In the genomic region with DNA sequence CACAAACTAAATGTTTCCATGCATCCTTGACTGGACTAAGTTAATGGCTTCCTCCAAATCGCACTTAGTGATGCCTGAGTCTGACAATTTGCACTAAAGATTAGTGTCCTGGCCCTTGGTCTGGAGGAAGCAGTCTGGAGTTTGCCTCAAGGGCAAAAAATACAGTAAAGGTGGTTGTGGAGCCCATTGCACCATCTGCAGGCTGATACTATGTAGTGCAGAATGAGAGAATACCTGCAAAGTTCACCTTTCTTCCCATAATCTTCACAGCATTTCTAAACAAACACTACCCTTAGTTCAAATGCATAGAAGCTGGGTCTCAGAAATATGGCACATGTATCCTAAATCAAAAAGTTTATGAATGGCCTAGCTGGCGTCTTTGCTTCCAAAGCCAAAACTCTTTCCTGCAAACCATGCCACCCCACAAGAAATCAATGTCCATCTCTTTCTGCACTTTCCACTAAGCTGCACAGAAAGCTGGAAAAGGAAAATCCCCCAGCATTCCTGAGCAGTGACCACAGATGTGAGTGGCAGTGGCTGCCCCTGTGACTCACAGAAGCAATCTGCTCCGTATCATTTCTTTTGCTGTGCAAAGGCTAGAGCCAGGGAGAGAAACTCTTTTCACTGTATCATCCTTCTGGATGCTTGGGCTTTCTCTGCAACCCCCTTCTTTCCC, we compare ENCODE assay signal across 14 mouse cellular contexts. TPM values are rescaled to one million over a fixed set of nuclear protein-coding genes. Genes with fewer than 3 reads are reported as not detected.
DNase-seq lines count a peak whose midpoint lies in the region; ATAC-seq and TF ChIP-seq lines count a peak whose summit lies in the region.
"Had no signal": no experiment of that assay in that cellular context is flagged by ENCODE, and none has a peak within 500 bp of the region (broad histone marks: within the 10 kb centered on the region; RNA-seq: fewer than 3 reads in every experiment).

No protein-coding gene starts in this region.

- WGBS in heart, adult 2 months, result 54% methylated on average over 3 of the region's 3 CpGs
- 72% methylated on average over 3 of the region's 3 CpGs for WGBS in midbrain, postnatal 0 days
- 76% methylated on average over 3 of the region's 3 CpGs for WGBS in midbrain, embryonic 13.5 days
- 50% methylated on average over 3 of the region's 3 CpGs for WGBS in stomach, postnatal 0 days

- DNase-seq in heart, adult 2 months, result no peak
- no peak for DNase-seq in heart, postnatal 14 days
- peak; percentile 20 for DNase-seq in midbrain, postnatal 0 days (ENCODE audit: low spot score)
- DNase-seq in adipocyte (ENCODE audit: low spot score), result peak; percentile 58
- DNase-seq in stomach, postnatal 0 days (ENCODE audit: low spot score), result no peak
- no peak for DNase-seq in thymus, postnatal 4 days
- DNase-seq: cerebellum, adult 8-10 months; gastrocnemius, postnatal 25 days; heart, postnatal 4 days had no signal

- no peaks in the 10 kb centered on the region for H3K79me2 ChIP-seq in heart, adult 2 months (replicated peaks; ENCODE audit: control insufficient read depth, insufficient read depth, low read length)

- no peaks in the 10 kb centered on the region for H3K4me1 ChIP-seq in heart, adult 2 months (ENCODE audit: control insufficient read depth, insufficient read depth, low read length)
- H3K4me1 ChIP-seq in midbrain, postnatal 0 days (ENCODE audit: insufficient read depth, low read length), result no peaks in the 10 kb centered on the region
- no peaks in the 10 kb centered on the region for H3K4me1 ChIP-seq in midbrain, embryonic 13.5 days (replicated peaks)
- H3K4me1 ChIP-seq in stomach, postnatal 0 days (replicated peaks; ENCODE audit: control insufficient read depth, insufficient read depth), result no peaks in the 10 kb centered on the region

- no peak overlapping the region for H3K9ac ChIP-seq in heart, adult 2 months (ENCODE audit: low read depth, low read length)
- no peak overlapping the region for H3K9ac ChIP-seq in midbrain, postnatal 0 days (replicated peaks; ENCODE audit: low read length, poor library complexity, severe bottlenecking)
- no peak overlapping the region for H3K9ac ChIP-seq in midbrain, embryonic 13.5 days (replicated peaks)
- no peak overlapping the region for H3K9ac ChIP-seq in stomach, postnatal 0 days (ENCODE audit: low read length)

- H3K9me3 ChIP-seq in midbrain, postnatal 0 days (ENCODE audit: low read length), result no peaks in the 10 kb centered on the region
- no peaks in the 10 kb centered on the region for H3K9me3 ChIP-seq in midbrain, embryonic 13.5 days
- H3K9me3 ChIP-seq in stomach, postnatal 0 days (ENCODE audit: control insufficient read depth, low read length), result no peaks in the 10 kb centered on the region

- no peak for TF ChIP-seq EP300 in heart, adult 2 months (IDR thresholded peaks at IDR 0.05; ENCODE audit: insufficient read depth, low read depth, low read length)
- no peak for TF ChIP-seq EP300 in stomach, postnatal 0 days (optimal IDR thresholded peaks at IDR 0.05)

- intact Hi-C loops in heart, adult 2 months (cut with DNase I), result no loop called here
- intact Hi-C loops in heart, postnatal 14 days (cut with DNase I), result no loop called here

- no peaks in the 10 kb centered on the region for H3K36me3 ChIP-seq in heart, adult 2 months (ENCODE audit: control insufficient read depth, insufficient read depth, low read length)
- no peaks in the 10 kb centered on the region for H3K36me3 ChIP-seq in midbrain, postnatal 0 days (ENCODE audit: insufficient read depth, low read length)
- H3K36me3 ChIP-seq in midbrain, embryonic 13.5 days, result no peaks in the 10 kb centered on the region
- no peaks in the 10 kb centered on the region for H3K36me3 ChIP-seq in stomach, postnatal 0 days (ENCODE audit: control insufficient read depth, insufficient read depth, low read length)

- H3K27me3 ChIP-seq in heart, adult 2 months (ENCODE audit: control insufficient read depth, insufficient read depth, low read length), result no peaks in the 10 kb centered on the region
- no peaks in the 10 kb centered on the region for H3K27me3 ChIP-seq in midbrain, postnatal 0 days (ENCODE audit: insufficient read depth, low read length)
- H3K27me3 ChIP-seq in midbrain, embryonic 13.5 days, result no peaks in the 10 kb centered on the region
- H3K27me3 ChIP-seq in stomach, postnatal 0 days (ENCODE audit: control insufficient read depth, insufficient read depth, low read length), result no peaks in the 10 kb centered on the region

- no peak overlapping the region for H3K27ac ChIP-seq in heart, adult 2 months
- H3K27ac ChIP-seq in midbrain, postnatal 0 days (ENCODE audit: low read depth, low read length), result no peak overlapping the region
- no peak overlapping the region for H3K27ac ChIP-seq in midbrain, embryonic 13.5 days
- no peak overlapping the region for H3K27ac ChIP-seq in stomach, postnatal 0 days (replicated peaks)

- ATAC-seq in midbrain, postnatal 0 days (ENCODE audit: low FRiP score), result no peak
- no peak for ATAC-seq in midbrain, embryonic 13.5 days
- no peak for ATAC-seq in stomach, postnatal 0 days (ENCODE audit: low FRiP score, low TSS enrichment)
- ATAC-seq in megakaryocyte-erythroid progenitor cell, adult 5-6 weeks (replicated peaks; ENCODE audit: low FRiP score, low TSS enrichment, poor library complexity, severe bottlenecking), result no peak

- no peak overlapping the region for H3K4me2 ChIP-seq in midbrain, postnatal 0 days (ENCODE audit: low read depth, low read length, poor library complexity, severe bottlenecking)
- no peak overlapping the region for H3K4me2 ChIP-seq in midbrain, embryonic 13.5 days (replicated peaks)
- no peak overlapping the region for H3K4me2 ChIP-seq in stomach, postnatal 0 days (replicated peaks; ENCODE audit: low read depth)

- no peak overlapping the region for H3K4me3 ChIP-seq in heart, adult 2 months
- no peak overlapping the region for H3K4me3 ChIP-seq in midbrain, postnatal 0 days (ENCODE audit: low read depth, low read length)
- H3K4me3 ChIP-seq in midbrain, embryonic 13.5 days (replicated peaks), result no peak overlapping the region
- H3K4me3 ChIP-seq in stomach, postnatal 0 days (ENCODE audit: low read depth, low read length), result no peak overlapping the region

- no peak for TF ChIP-seq POLR2A in heart, adult 2 months (IDR thresholded peaks at IDR 0.05; ENCODE audit: insufficient read depth, low read depth, low read length)

- peak; percentile 48 for TF ChIP-seq CTCF in heart, adult 2 months (IDR thresholded peaks at IDR 0.05)
- TF ChIP-seq CTCF in midbrain, postnatal 0 days (IDR thresholded peaks at IDR 0.05), result peak; percentile 64
- peak; percentile 68 for TF ChIP-seq CTCF in stomach, postnatal 0 days (IDR thresholded peaks at IDR 0.05; ENCODE audit: low read depth)

RNA-seq across cellular contexts. Expression of a gene that starts 17.8 kb away (rescaled TPM):
- total RNA-seq in heart, adult 2 months (2021), result not detected
- polyA plus RNA-seq in heart, adult 2 months (2012; rRNA removed), result 1.3 and 2.8 TPM in 2 replicates
- under 1 TPM; 0.76 to 0.80 TPM for total RNA-seq in heart, postnatal 14 days (2021)
- not detected in 2 replicates for total RNA-seq in midbrain, postnatal 0 days (2014; rRNA removed)
- polyA plus RNA-seq in midbrain, postnatal 0 days (2015; fragmentation: Nextera tagmentation; extraction: Ambion mirVana), result not detected in 2 replicates
- polyA plus RNA-seq in midbrain, embryonic 13.5 days (2015; fragmentation: Nextera tagmentation; extraction: Ambion mirVana), result 0.43 TPM in 1 of 2 replicates, not detected in the other
- polyA plus RNA-seq in stomach, postnatal 0 days (2015; fragmentation: Nextera tagmentation; extraction: Ambion mirVana), result 3.1 and 3.4 TPM in 2 replicates
- total RNA-seq in megakaryocyte-erythroid progenitor cell, adult 5-6 weeks (2014; fragmentation: Nextera tagmentation), result 30.6 TPM in 1 of 2 replicates, not detected in the other
- 2.1 TPM in 1 of 2 replicates, not detected in the other for total RNA-seq in megakaryocyte-erythroid progenitor cell, adult 5-6 weeks (2017)
- total RNA-seq: heart, postnatal 4 days had no signal
- polyA plus RNA-seq: limb, embryonic 11.5 days had no signal

RNA-seq across cellular contexts. Expression of a gene that starts 20.1 kb away (rescaled TPM):
- not detected for total RNA-seq in heart, adult 2 months (2021)
- not detected in 2 replicates for polyA plus RNA-seq in heart, adult 2 months (2012; rRNA removed)
- not detected for total RNA-seq in heart, postnatal 14 days (2021)
- not detected in 2 replicates for total RNA-seq in midbrain, postnatal 0 days (2014; rRNA removed)
- 1.3 TPM in 1 of 2 replicates, not detected in the other for polyA plus RNA-seq in midbrain, postnatal 0 days (2015; fragmentation: Nextera tagmentation; extraction: Ambion mirVana)
- not detected in 2 replicates for polyA plus RNA-seq in midbrain, embryonic 13.5 days (2015; fragmentation: Nextera tagmentation; extraction: Ambion mirVana)
- polyA plus RNA-seq in stomach, postnatal 0 days (2015; fragmentation: Nextera tagmentation; extraction: Ambion mirVana), result 0.87 and 2.7 TPM in 2 replicates
- total RNA-seq in megakaryocyte-erythroid progenitor cell, adult 5-6 weeks (2014; fragmentation: Nextera tagmentation), result not detected in 2 replicates
- not detected in 2 replicates for total RNA-seq in megakaryocyte-erythroid progenitor cell, adult 5-6 weeks (2017)
- total RNA-seq: gastrocnemius, postnatal 25 days had no signal
- polyA plus RNA-seq: kidney, embryonic 16.5 days; limb, embryonic 11.5 days; stomach, embryonic 16.5 days had no signal

RNA-seq across cellular contexts. Expression of a gene that starts 24.6 kb away (rescaled TPM):
- 1 to 10 TPM; 6.3 TPM for total RNA-seq in heart, adult 2 months (2021)
- 5.4 and 8.4 TPM in 2 replicates for polyA plus RNA-seq in heart, adult 2 months (2012; rRNA removed)
- total RNA-seq in heart, postnatal 14 days (2021), result 1 to 10 TPM; 6.1 to 7.7 TPM
- total RNA-seq in midbrain, postnatal 0 days (2014; rRNA removed), result 24.8 and 31.9 TPM in 2 replicates
- 22.0 and 25.9 TPM in 2 replicates for polyA plus RNA-seq in midbrain, postnatal 0 days (2015; fragmentation: Nextera tagmentation; extraction: Ambion mirVana)
- 41.7 and 44.5 TPM in 2 replicates for polyA plus RNA-seq in midbrain, embryonic 13.5 days (2015; fragmentation: Nextera tagmentation; extraction: Ambion mirVana)
- 8.6 and 9.2 TPM in 2 replicates for polyA plus RNA-seq in stomach, postnatal 0 days (2015; fragmentation: Nextera tagmentation; extraction: Ambion mirVana)
- 21.9 and 38.9 TPM in 2 replicates for total RNA-seq in megakaryocyte-erythroid progenitor cell, adult 5-6 weeks (2014; fragmentation: Nextera tagmentation)
- total RNA-seq in megakaryocyte-erythroid progenitor cell, adult 5-6 weeks (2017), result 10.2 and 20.6 TPM in 2 replicates

RNA-seq across cellular contexts. Expression of a gene that starts 25.1 kb away (rescaled TPM):
- total RNA-seq in heart, adult 2 months (2021), result 1 to 10 TPM; 4.3 to 4.5 TPM
- polyA plus RNA-seq in heart, adult 2 months (2012; rRNA removed), result 7.1 and 9.0 TPM in 2 replicates
- 1 to 10 TPM; 2.2 to 3.1 TPM for total RNA-seq in heart, postnatal 14 days (2021)
- not detected in 2 replicates for total RNA-seq in midbrain, postnatal 0 days (2014; rRNA removed)
- polyA plus RNA-seq in midbrain, postnatal 0 days (2015; fragmentation: Nextera tagmentation; extraction: Ambion mirVana), result 0.70 and 0.75 TPM in 2 replicates
- 0.44 TPM in 1 of 2 replicates, not detected in the other for polyA plus RNA-seq in midbrain, embryonic 13.5 days (2015; fragmentation: Nextera tagmentation; extraction: Ambion mirVana)
- 0.81 and 2.7 TPM in 2 replicates for polyA plus RNA-seq in stomach, postnatal 0 days (2015; fragmentation: Nextera tagmentation; extraction: Ambion mirVana)
- not detected in 2 replicates for total RNA-seq in megakaryocyte-erythroid progenitor cell, adult 5-6 weeks (2014; fragmentation: Nextera tagmentation)
- not detected in 2 replicates for total RNA-seq in megakaryocyte-erythroid progenitor cell, adult 5-6 weeks (2017)
- total RNA-seq: heart, postnatal 4 days had no signal
- polyA plus RNA-seq: limb, embryonic 11.5 days had no signal

Comparison
In these comparisons a context has a peak if more than half of its experiments do, and no peak if none do; other contexts are left out.
1. DNase-seq: peak in midbrain, postnatal 0 days (single experiment) and adipocyte (single experiment); none in heart, adult 2 months (0 of 2), heart, postnatal 14 days (0 of 2), stomach, postnatal 0 days (single experiment) and thymus, postnatal 4 days (single experiment).
2. Peak in every context shown above with its lines, with median percentiles within 50 percentile points of each other: CTCF ChIP-seq.